Mouse (Mus musculus): Measurements from ENCODE around the gene Jazf1.

The Jazf1 gene

DNA sequence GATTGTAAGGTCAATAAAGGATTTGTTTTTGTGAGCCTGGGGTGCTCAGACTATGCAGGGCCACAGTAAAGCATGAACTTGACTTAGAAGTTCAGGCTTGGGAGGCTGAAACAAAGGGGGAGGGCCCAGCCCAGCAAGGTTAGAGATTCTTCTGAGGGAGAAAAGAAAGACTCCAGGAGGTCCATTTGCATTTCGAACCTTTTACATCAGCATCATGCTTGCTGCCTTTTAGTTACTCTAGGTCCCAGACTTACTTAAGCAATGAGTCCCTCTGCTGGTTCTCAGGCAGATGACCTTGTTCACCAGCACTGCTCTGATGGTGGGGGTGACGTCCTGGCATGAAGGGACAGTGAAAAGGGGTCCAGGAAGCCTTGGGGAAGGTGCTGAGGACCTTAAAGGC, 197.1 kb downstream of the Jazf1 start:
- TF ChIP-seq GATA4 (IDR thresholded peaks at IDR 0.05; ENCODE audit: insufficient replicate concordance, low read length), result no peak

DNA sequence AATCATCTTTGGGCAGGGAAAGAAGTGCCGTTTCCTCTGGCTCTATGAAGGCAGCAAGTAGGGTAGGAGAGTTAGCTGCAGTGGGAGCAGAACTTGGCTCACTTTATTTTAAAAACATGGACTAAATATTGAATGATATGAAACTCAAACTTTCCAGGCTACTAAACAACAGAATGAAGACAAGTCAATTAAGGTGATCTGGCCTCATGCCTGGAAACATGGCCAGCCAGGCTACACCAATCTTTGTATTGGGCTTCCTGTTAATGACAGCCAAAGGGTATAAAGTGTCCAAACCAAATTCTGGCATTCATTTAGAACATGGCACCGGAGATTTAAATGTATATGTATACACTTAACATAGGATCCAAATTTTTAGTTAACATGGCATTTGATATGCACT, 199.2 kb downstream of the Jazf1 start:
- no peak for TF ChIP-seq GATA4 (IDR thresholded peaks at IDR 0.05; ENCODE audit: insufficient replicate concordance, low read length)

DNA sequence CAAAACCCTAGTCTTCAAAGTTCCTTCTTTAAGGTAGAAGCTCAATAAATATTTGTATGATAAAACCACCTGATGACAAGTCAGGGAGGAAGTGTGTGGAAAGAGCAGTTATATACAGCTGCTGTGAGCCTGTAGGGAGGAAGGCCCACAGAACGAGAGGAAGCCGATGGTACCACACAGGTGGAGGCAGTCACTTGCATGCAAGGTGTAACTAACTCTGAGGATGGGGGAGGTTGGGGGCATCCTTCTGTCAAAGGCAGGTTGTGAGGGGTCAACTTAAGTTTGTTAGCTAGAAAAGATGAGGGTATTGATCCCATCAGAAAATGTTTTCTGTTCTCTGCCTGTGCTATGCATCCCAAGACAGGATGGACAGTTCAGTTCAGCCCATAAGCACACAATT, 200.1 kb downstream of the Jazf1 start:
- no peak for TF ChIP-seq GATA4 (IDR thresholded peaks at IDR 0.05; ENCODE audit: insufficient replicate concordance, low read length)

DNA sequence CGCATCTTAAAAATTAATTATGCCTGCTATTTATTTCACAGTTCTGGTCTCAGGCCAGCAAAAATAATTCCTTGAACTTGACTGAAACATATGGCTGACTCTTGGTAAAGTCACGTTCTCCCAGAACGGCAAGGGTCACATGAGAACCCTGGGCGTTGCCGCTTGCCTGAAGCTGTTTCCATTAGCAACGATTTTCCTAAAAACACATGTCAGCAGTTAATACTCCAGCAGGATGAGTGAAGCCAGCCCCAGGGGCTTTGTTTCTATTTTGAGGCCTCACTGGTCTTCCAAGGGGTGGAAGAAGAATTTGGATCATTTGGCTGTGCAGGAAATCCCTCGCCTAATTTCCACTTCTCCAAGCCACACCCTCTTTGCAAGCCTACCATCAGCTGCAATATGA, 206.5 kb downstream of the Jazf1 start:
- no peak for TF ChIP-seq GATA4 (IDR thresholded peaks at IDR 0.05; ENCODE audit: insufficient replicate concordance, low read length)

DNA sequence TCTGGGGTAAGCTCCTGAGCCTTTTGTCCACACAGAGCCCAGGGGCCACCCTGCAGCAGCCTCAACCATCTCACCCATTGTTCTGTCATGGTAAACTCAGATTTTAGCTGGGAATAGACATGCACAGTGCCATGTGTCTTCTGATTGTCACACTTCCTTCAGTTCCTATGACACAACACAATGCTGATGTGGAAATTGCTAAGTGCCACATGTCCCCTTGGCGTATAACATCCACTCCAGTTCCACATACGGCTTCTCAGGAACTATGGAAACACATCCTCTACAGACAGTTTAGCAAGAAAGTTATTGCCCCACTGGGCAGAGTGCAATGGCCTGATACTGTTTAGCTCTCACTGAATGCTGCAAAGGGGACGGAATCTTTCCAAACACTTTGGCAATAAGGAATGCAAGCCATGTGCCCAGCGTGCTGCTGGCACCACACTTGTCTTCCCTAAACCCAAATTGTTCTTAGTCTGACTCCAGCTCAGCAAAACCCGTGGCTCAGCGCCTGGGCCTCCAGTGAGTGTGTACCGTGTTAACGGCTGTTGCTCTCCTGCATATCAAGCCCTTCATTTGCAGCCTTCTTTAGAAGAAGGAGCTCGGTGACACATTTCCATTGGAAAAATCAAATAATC, 207.1 kb downstream of the Jazf1 start:
- no peak for TF ChIP-seq GATA4 (IDR thresholded peaks at IDR 0.05; ENCODE audit: insufficient replicate concordance, low read length)

DNA sequence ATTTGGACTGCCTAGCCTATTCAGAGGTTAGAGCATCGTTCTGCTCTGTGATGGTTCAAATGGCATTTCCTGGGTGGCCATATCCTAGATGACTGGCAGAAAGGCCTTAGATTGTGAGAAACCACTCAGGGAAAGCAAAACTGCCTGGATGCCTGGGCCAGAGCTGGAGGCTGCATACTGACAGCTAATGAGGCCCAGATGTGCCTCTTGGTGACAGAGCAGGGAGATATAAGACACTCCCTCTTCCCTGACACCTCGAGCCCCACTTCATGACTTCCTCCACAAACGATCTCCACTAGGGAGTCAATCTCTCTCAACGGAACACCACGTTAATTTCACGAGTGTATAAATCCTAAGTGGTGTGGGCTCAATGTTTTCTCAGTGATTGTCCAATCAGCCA, 207.7 kb downstream of the Jazf1 start:
- TF ChIP-seq GATA4 (IDR thresholded peaks at IDR 0.05; ENCODE audit: insufficient replicate concordance, low read length), result no peak

DNA sequence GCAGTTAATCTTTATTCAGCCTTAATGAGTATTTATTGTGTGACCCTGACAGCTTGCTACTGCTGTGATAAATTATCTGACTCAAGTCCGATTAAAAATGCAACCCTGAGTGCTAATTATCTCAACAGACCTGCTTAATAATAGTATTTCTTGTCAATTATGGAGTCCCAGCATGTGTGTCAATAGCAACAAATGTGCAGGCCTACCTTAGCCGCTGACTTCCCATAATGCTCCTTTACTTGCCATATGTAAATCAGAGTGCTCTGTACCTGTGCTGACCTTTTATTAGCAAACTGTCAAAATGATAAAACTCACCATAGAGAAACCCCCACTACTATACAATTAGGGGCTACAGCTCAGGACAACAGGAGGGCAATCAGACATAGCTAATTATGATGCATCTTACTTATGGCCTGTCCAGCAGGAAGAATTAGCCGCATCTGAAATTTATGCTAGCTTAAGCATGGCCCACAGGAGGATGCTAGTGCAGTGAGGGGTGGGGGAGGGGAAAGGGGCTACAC, 209.5 kb downstream of the Jazf1 start:
- TF ChIP-seq GATA4 (IDR thresholded peaks at IDR 0.05; ENCODE audit: insufficient replicate concordance, low read length), result no peak

DNA sequence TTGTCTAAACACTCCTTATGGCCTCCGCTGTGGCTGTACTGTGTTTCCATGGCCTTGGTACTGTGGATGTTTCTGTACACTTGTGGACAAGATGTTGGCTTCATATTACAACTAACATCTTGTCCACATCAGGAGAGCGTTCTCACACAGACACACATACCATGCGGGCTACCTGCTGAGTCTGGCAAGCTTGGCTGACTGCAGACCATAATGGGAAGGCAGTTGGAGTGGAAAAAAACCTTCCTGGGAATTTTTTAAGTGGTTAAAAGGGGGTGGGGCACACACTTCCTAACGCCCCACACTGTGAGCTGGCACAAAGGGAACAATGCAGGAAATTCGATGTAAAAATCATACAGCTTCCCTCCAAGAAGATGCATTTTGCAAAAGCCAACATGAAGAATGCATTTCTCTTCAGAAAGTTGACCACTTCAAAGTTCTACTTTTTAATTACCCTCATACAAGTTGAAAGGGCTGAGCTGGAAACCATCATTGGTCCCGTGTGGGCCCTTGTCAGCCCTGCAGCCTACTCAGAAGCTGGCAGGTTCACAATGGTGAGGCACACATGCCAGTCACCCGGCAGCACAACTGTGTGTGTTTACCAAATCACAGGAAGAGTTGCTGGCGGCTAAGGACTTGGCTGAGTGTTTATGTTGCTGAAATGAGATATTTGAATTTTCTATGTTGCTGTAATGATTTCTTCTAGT, 215.9 kb downstream of the Jazf1 start:
- TF ChIP-seq GATA4 (IDR thresholded peaks at IDR 0.05; ENCODE audit: insufficient replicate concordance, low read length), result no peak

DNA sequence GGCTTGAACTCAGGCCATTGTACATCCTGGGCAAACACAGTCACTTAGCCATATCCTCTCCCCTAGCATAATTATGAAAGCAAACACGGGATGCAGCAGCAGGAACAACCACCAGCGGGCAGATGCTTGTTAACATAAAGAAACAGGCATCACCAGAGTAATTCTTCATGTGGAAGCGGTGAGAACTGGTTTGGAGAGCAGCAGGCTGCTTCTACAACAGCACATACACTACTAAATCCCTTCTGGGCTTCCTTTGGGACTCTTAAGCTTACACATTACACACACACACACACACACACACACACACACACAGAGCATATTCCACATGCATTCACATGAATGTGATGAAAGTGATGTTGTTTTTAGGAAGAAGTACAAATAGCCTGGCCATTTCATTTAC, 216.5 kb downstream of the Jazf1 start:
- TF ChIP-seq GATA4 (IDR thresholded peaks at IDR 0.05; ENCODE audit: insufficient replicate concordance, low read length), result no peak

DNA sequence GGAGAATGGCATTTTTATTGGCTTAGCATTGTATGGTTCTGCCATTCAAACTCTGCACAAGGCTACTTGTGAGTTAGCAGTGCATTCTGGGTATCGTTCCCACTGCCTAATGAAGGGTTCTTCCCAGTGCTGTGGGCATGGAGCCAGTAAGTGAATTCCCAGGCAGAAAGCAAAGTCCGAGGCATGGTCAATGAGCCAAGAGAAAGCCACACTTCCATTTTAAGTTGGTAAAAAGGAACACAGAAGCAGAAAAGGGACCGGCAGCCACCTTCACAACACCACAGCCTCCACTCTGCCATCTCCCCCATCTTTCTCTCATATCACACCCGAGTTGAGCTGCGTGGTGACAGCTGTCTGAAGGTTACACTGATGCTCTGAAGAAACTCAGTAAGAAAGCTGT, 217.4 kb downstream of the Jazf1 start:
- TF ChIP-seq GATA4 (IDR thresholded peaks at IDR 0.05; ENCODE audit: insufficient replicate concordance, low read length), result no peak

DNA sequence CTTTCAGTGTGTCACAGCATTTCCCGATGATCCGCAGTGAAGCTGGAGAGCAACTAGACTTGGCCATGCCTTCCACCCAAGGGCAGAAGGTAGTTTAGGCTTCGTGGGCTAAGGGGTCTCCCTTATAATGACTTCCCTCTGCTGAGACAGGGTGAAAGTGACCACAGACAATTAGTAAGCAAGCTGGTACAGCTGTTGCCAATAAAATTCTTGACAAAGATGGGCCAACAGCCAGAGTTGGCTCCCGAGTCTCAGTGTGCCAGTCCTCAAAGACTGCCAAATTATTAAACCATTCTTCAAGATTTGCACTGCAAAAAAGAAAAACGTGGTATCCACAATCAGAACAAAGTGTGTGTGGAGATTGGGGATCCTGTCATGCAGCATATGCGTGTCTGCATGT, 220.2 kb downstream of the Jazf1 start:
- TF ChIP-seq GATA4 (IDR thresholded peaks at IDR 0.05; ENCODE audit: insufficient replicate concordance, low read length), result no peak

DNA sequence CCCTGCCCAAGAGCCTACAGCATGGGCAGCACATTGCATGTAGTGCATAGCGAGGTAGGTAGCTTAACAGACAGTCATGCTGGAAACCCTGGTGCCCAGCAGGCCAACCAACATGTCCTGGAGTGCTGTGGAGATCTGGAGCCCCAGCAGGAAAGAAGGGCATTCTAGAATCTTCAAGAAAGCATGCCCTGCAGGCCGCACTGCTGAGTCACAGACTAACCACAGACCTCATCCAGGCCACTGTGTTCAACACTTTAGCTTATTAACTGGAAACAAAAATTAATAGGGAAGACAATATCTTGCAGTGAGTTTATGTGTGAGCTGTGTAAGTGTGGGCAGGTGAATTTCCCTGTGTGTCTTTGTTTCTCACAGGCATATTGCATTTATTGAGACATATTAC, 222.1 kb downstream of the Jazf1 start:
- no peak for TF ChIP-seq GATA4 (IDR thresholded peaks at IDR 0.05; ENCODE audit: insufficient replicate concordance, low read length)

DNA sequence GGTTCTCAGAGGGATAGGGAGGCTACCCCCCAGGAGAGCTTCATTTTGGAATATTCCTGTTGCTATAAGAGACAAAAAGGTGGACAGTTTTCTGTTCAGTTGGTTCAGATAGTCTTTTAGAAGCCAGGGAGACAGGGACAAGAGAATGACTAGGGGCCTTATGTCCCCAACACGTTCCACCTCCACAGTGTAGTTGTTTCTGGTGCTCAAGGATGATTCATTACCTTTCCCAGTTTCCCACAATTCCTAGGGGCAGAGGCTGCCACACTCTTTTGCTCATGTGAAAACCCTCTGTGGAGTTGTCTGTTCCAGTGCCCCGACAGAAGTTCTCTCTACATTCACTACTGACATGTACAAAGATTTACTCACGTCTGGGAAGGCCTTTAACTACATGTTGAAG, 223.7 kb downstream of the Jazf1 start:
- TF ChIP-seq GATA4 (IDR thresholded peaks at IDR 0.05; ENCODE audit: insufficient replicate concordance, low read length), result no peak

DNA sequence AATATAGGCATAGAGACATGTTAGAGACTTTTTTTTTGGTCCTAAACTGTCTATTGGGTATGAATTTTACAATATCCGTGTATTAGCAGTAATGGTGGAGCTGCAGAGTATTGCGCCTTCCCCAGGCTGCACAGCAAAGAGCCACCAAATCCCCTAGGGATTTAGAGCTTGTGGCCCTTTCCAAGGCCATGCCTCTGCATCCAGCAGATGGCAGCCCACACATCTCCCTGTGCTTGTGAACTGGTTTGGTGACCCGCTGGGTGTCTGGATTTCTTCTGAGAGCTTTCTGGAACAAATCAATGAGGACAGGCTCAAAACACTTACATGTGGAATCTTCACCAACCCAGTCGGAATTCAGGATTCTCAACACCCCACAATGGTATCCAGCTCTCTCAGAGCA, 225.4 kb downstream of the Jazf1 start:
- TF ChIP-seq GATA4 (IDR thresholded peaks at IDR 0.05; ENCODE audit: insufficient replicate concordance, low read length), result no peak

DNA sequence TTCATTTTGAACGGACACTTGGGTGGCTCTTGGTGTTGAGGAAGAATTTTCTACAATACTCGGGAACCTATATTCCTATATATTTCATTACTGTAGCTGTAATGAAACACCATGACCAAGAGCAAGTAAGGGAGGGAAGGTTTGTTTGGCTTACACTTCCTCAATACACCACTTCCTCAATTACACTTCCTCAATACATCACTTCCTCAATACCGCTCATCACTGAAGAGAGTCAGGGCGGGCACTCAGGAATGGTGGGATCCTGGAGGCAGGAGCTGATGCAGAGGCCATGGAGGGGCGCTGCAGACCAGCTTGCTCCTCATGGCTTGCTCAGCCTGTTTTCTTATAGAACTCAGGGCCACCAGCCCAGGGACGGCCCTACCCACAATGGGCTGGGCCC, 225.8 kb downstream of the Jazf1 start:
- TF ChIP-seq GATA4 (IDR thresholded peaks at IDR 0.05; ENCODE audit: insufficient replicate concordance, low read length), result no peak

DNA sequence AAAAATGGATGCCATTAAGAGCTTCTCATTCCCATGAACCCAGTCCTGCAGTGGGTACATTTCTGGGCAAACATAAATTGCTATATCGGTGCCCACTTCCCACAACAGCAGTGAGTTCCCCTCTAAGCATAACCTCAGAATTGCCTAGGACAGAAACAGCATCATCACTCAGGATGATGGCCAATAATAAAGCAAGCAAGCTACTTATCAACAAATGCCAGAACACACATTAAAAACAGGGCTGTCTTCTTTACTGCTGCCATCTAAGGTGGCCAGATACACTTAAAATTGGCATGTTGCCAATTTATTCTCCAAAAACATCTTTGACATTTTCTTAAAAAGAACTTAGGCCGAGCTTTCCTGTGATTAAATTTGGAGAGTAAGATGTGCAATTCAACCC, 226.8 kb downstream of the Jazf1 start:
- no peak for TF ChIP-seq GATA4 (IDR thresholded peaks at IDR 0.05; ENCODE audit: insufficient replicate concordance, low read length)

DNA sequence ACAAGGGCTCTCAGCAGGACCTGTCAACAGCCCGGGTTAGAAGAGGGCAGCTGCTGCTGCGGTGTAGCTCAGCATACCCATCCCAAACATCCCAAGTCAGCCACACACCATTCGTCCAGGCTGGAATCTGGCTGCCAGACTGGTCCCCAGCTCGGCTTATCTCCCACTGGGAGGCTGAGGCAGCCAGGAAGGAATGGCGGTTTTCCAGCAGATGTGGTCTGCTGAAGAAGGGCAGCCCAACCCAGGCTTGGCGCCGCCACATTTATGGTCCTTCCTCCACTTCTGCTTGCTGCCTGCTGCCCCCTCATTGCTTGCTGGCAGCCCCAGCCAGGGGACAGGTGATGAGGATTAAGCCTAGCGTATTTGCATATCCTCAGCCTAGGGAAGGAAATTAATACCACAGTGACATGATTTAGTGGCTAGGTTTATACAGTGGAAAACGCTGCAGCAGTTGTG, 227.8 kb downstream of the Jazf1 start:
- TF ChIP-seq GATA4 (IDR thresholded peaks at IDR 0.05; ENCODE audit: insufficient replicate concordance, low read length), result no peak
